In the genomic region with DNA sequence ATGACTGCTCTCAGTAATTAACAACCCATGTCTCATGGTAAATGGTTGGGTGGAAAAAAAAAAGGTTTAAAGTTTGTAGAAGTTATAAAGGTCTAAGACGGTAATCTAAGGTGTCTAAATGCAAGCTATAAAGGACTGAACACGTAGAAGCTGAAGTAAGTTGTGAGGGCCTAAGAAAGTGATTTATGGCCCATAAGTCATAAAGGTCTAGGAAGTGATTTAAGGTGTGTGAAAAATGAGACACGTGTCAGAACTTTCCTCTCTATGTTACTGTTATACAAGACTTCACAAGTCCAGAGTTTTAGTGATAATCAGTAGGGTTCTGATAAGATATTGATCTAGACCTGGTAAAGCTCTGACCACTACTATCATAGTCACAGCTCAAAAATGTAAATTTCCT, we compare ENCODE assay signal across 21 mouse cellular contexts.
"Had no signal": no experiment of that assay in that cellular context is flagged by ENCODE, and none has a peak within 500 bp of the region (broad histone marks: within the 10 kb centered on the region; RNA-seq: fewer than 3 reads in every experiment).

No protein-coding gene starts in this region.

- H3K36me3 ChIP-seq: lung, embryonic 15.5 days; neural tube, embryonic 13.5 days; neural tube, embryonic 15.5 days had no signal

- H3K4me3 ChIP-seq: lung, embryonic 15.5 days; megakaryocyte, embryonic 14.5 days; myocyte; neural tube, embryonic 13.5 days; neural tube, embryonic 15.5 days had no signal

- H3K27me3 ChIP-seq: lung, embryonic 15.5 days; megakaryocyte, embryonic 14.5 days; neural tube, embryonic 13.5 days; neural tube, embryonic 15.5 days had no signal

- H3K9me3 ChIP-seq: lung, embryonic 15.5 days; megakaryocyte, embryonic 14.5 days; neural tube, embryonic 13.5 days; neural tube, embryonic 15.5 days had no signal

- DNase-seq: lung, adult 2 months; lung, postnatal 14 days; lung, postnatal 36 days; midbrain, embryonic 14.5 days; retina, postnatal 1 day; right cerebral cortex, adult 18-20 months; right cerebral cortex, postnatal 25 days; right cerebral cortex, postnatal 4 days; spleen, adult 18-20 months; thymus, adult 18-20 months; thymus, postnatal 14 days; thymus, postnatal 36 days had no signal

- H3K4me2 ChIP-seq: lung, embryonic 15.5 days; midbrain, embryonic 11.5 days; neural tube, embryonic 13.5 days; neural tube, embryonic 15.5 days had no signal

- H3K9ac ChIP-seq: lung, embryonic 15.5 days; neural tube, embryonic 13.5 days; neural tube, embryonic 15.5 days had no signal

- H3K27ac ChIP-seq: lung, embryonic 15.5 days; macrophage; neural tube, embryonic 13.5 days; neural tube, embryonic 15.5 days had no signal

- H3K4me1 ChIP-seq: lung, embryonic 15.5 days; neural tube, embryonic 13.5 days; neural tube, embryonic 15.5 days had no signal

- ATAC-seq: lung, postnatal 0 days; midbrain, embryonic 16.5 days had no signal
